In the genomic region with DNA sequence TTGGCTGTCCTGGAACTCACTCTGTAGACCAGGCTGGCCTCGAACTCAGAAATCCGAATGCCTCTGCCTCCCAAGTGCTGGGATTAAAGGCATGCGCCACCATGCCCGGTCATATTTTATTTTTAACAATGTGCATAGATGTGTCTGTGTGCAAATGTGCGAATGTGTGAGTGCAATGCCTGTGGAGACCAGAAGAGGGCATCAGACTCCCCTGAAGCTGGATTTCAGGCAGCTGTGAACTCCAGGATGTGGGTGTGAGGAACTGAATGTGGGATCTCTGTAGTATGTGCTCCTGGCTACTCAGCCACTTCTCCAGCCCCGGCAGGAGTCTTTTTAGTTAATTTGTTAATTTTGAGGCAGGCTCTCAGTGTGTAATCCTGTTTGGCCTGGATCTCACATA, we compare ENCODE assay signal across 14 mouse cellular contexts. TPM values are rescaled to one million over a fixed set of nuclear protein-coding genes. Genes with fewer than 3 reads are reported as not detected.
DNase-seq lines count a peak whose midpoint lies in the region; ATAC-seq and TF ChIP-seq lines count a peak whose summit lies in the region.
"Had no signal": no experiment of that assay in that cellular context is flagged by ENCODE, and none has a peak within 500 bp of the region (broad histone marks: within the 10 kb centered on the region; RNA-seq: fewer than 3 reads in every experiment).

No protein-coding gene starts in this region.

- ATAC-seq in lung, postnatal 0 days: no peak
- no peak for ATAC-seq in stomach, postnatal 0 days (ENCODE audit: low FRiP score, low TSS enrichment)
- ATAC-seq: intestine, embryonic 15.5 days had no signal

- H3K4me2 ChIP-seq in lung, postnatal 0 days (replicated peaks; ENCODE audit: low read depth, low read length): no peak overlapping the region
- no peak overlapping the region for H3K4me2 ChIP-seq in stomach, postnatal 0 days (replicated peaks; ENCODE audit: low read depth)
- H3K4me2 ChIP-seq: intestine, embryonic 15.5 days had no signal

- TF ChIP-seq EP300 in heart, adult 2 months (IDR thresholded peaks at IDR 0.05; ENCODE audit: insufficient read depth, low read depth, low read length): no peak
- TF ChIP-seq EP300 in lung, postnatal 0 days (IDR thresholded peaks at IDR 0.05): no peak
- no peak for TF ChIP-seq EP300 in stomach, postnatal 0 days (optimal IDR thresholded peaks at IDR 0.05)

- no peaks in the 10 kb centered on the region for H3K4me1 ChIP-seq in heart, adult 2 months (ENCODE audit: control insufficient read depth, insufficient read depth, low read length)
- no peaks in the 10 kb centered on the region for H3K4me1 ChIP-seq in lung, postnatal 0 days (ENCODE audit: insufficient read depth, low read depth, low read length)
- H3K4me1 ChIP-seq in stomach, postnatal 0 days (replicated peaks; ENCODE audit: control insufficient read depth, insufficient read depth): no peaks in the 10 kb centered on the region
- H3K4me1 ChIP-seq: forebrain, embryonic 10.5 days; intestine, embryonic 15.5 days had no signal

- H3K4me3 ChIP-seq in heart, adult 2 months: no peak overlapping the region
- no peak overlapping the region for H3K4me3 ChIP-seq in lung, postnatal 0 days (ENCODE audit: low read depth, low read length)
- no peak overlapping the region for H3K4me3 ChIP-seq in stomach, postnatal 0 days (ENCODE audit: low read depth, low read length)
- H3K4me3 ChIP-seq: forebrain, embryonic 10.5 days; intestine, embryonic 15.5 days had no signal

- intact Hi-C loops in heart, adult 2 months (cut with DNase I): loop anchor here (5.0 to 10.0 kb wide), 2 partner anchors 156 to 323 kb away; partner anchors contain the start of gene Rpl22
- intact Hi-C loops in heart, postnatal 25 days (cut with DNase I): loop anchor here (5.0 kb wide), 1 partner anchor 321 kb away; no protein-coding TSS in a partner anchor

- peak; percentile 25 for TF ChIP-seq CTCF in heart, adult 2 months (IDR thresholded peaks at IDR 0.05)
- peak; percentile 49 for TF ChIP-seq CTCF in lung, postnatal 0 days (IDR thresholded peaks at IDR 0.05)
- peak; percentile 51 for TF ChIP-seq CTCF in stomach, postnatal 0 days (IDR thresholded peaks at IDR 0.05; ENCODE audit: low read depth)

- DNase-seq in heart, adult 2 months: no peak
- DNase-seq in heart, adult 18-20 months: no peak
- DNase-seq in lung, postnatal 0 days (ENCODE audit: low spot score): no peak
- DNase-seq in lung, postnatal 25 days (ENCODE audit: low spot score): no peak
- DNase-seq in ZHBTc4 (ENCODE audit: low read depth, low spot score): peak; percentile 88
- no peak for DNase-seq in stomach, postnatal 0 days (ENCODE audit: low spot score)
- DNase-seq in urinary bladder, adult 2 months (ENCODE audit: low spot score): no peak
- no peak for DNase-seq in heart, postnatal 25 days (ENCODE audit: low spot score)
- DNase-seq: right cerebral cortex, postnatal 14 days had no signal

- H3K36me3 ChIP-seq in heart, adult 2 months (ENCODE audit: control insufficient read depth, insufficient read depth, low read length): no peaks in the 10 kb centered on the region
- no peaks in the 10 kb centered on the region for H3K36me3 ChIP-seq in lung, postnatal 0 days (ENCODE audit: insufficient read depth, low read length)
- no peaks in the 10 kb centered on the region for H3K36me3 ChIP-seq in stomach, postnatal 0 days (ENCODE audit: control insufficient read depth, insufficient read depth, low read length)
- H3K36me3 ChIP-seq: forebrain, embryonic 10.5 days; intestine, embryonic 15.5 days had no signal

- no peaks in the 10 kb centered on the region for H3K9me3 ChIP-seq in lung, postnatal 0 days (ENCODE audit: low read length)
- H3K9me3 ChIP-seq in stomach, postnatal 0 days (ENCODE audit: control insufficient read depth, low read length): no peaks in the 10 kb centered on the region
- H3K9me3 ChIP-seq: intestine, embryonic 15.5 days had no signal

- H3K9ac ChIP-seq in heart, adult 2 months (ENCODE audit: low read depth, low read length): no peak overlapping the region
- no peak overlapping the region for H3K9ac ChIP-seq in lung, postnatal 0 days (replicated peaks; ENCODE audit: low read depth)
- no peak overlapping the region for H3K9ac ChIP-seq in stomach, postnatal 0 days (ENCODE audit: low read length)
- H3K9ac ChIP-seq: intestine, embryonic 15.5 days had no signal

- no peaks in the 10 kb centered on the region for H3K79me2 ChIP-seq in heart, adult 2 months (replicated peaks; ENCODE audit: control insufficient read depth, insufficient read depth, low read length)

- TF ChIP-seq POLR2A in heart, adult 2 months (IDR thresholded peaks at IDR 0.05; ENCODE audit: insufficient read depth, low read depth, low read length): no peak

- no peak overlapping the region for H3K27ac ChIP-seq in heart, adult 2 months
- H3K27ac ChIP-seq in lung, postnatal 0 days (ENCODE audit: low read length): no peak overlapping the region
- H3K27ac ChIP-seq in stomach, postnatal 0 days (replicated peaks): no peak overlapping the region
- H3K27ac ChIP-seq: forebrain, embryonic 10.5 days; intestine, embryonic 15.5 days had no signal

- H3K27me3 ChIP-seq in heart, adult 2 months (ENCODE audit: control insufficient read depth, insufficient read depth, low read length): no peaks in the 10 kb centered on the region
- H3K27me3 ChIP-seq in lung, postnatal 0 days (replicated peaks; ENCODE audit: insufficient read depth, low read length): no peaks in the 10 kb centered on the region
- no peaks in the 10 kb centered on the region for H3K27me3 ChIP-seq in stomach, postnatal 0 days (ENCODE audit: control insufficient read depth, insufficient read depth, low read length)

- 77% methylated on average over 6 of the region's 6 CpGs for WGBS in heart, adult 2 months
- WGBS in lung, postnatal 0 days: 84% methylated on average over 6 of the region's 6 CpGs
- WGBS in stomach, postnatal 0 days: 79% methylated on average over 6 of the region's 6 CpGs

RNA-seq across cellular contexts. Expression of gene Acot7, which starts 6.4 kb away (rescaled TPM):
- total RNA-seq in heart, adult 2 months (2021): 10 to 100 TPM; 58.1 to 64.8 TPM
- polyA plus RNA-seq in heart, adult 2 months (2012; rRNA removed): 51.7 and 65.0 TPM in 2 replicates
- 10 to 100 TPM; 61.9 to 66.2 TPM for total RNA-seq in heart, adult 18-20 months (2021)
- polyA plus RNA-seq in lung, postnatal 0 days (2015; fragmentation: Nextera tagmentation; extraction: Ambion mirVana): 59.2 and 63.4 TPM in 2 replicates
- 51.7 and 55.0 TPM in 2 replicates for polyA plus RNA-seq in stomach, postnatal 0 days (2015; fragmentation: Nextera tagmentation; extraction: Ambion mirVana)
- polyA plus RNA-seq in urinary bladder, adult 2 months (2012; rRNA removed): 44.9 and 48.1 TPM in 2 replicates
- total RNA-seq in heart, postnatal 25 days (2021): 10 to 100 TPM; 53.4 to 58.8 TPM

RNA-seq across cellular contexts. Expression of gene Hes2, which starts 12.9 kb away (rescaled TPM):
- not detected for total RNA-seq in heart, adult 2 months (2021)
- polyA plus RNA-seq in heart, adult 2 months (2012; rRNA removed): not detected in 2 replicates
- not detected for total RNA-seq in heart, adult 18-20 months (2021)
- 0.26 and 0.33 TPM in 2 replicates for polyA plus RNA-seq in lung, postnatal 0 days (2015; fragmentation: Nextera tagmentation; extraction: Ambion mirVana)
- 0.52 and 0.87 TPM in 2 replicates for polyA plus RNA-seq in stomach, postnatal 0 days (2015; fragmentation: Nextera tagmentation; extraction: Ambion mirVana)
- 0.23 and 0.46 TPM in 2 replicates for polyA plus RNA-seq in urinary bladder, adult 2 months (2012; rRNA removed)
- total RNA-seq in heart, postnatal 25 days (2021): not detected
- total RNA-seq: gastrocnemius, adult 8-10 months; layer of hippocampus, adult 18-20 months had no signal
- polyA plus RNA-seq: forebrain, embryonic 10.5 days; limb, embryonic 11.5 days had no signal

RNA-seq across cellular contexts. Expression of gene Espn, which starts 19.4 kb away (rescaled TPM):
- 1 to 10 TPM; 2.4 to 2.5 TPM for total RNA-seq in heart, adult 2 months (2021)
- 2.7 and 3.2 TPM in 2 replicates for polyA plus RNA-seq in heart, adult 2 months (2012; rRNA removed)
- total RNA-seq in heart, adult 18-20 months (2021): 1 to 10 TPM; 2.5 to 2.7 TPM
- polyA plus RNA-seq in lung, postnatal 0 days (2015; fragmentation: Nextera tagmentation; extraction: Ambion mirVana): 2.0 and 3.1 TPM in 2 replicates
- 13.8 and 14.4 TPM in 2 replicates for polyA plus RNA-seq in stomach, postnatal 0 days (2015; fragmentation: Nextera tagmentation; extraction: Ambion mirVana)
- polyA plus RNA-seq in urinary bladder, adult 2 months (2012; rRNA removed): 6.0 and 7.8 TPM in 2 replicates
- total RNA-seq in heart, postnatal 25 days (2021): 1 to 10 TPM; 1.7 to 2.2 TPM

RNA-seq across cellular contexts. Expression of gene Tnfrsf25, which starts 55.8 kb away (rescaled TPM):
- 1 to 10 TPM; 1.4 to 2.4 TPM for total RNA-seq in heart, adult 2 months (2021)
- polyA plus RNA-seq in heart, adult 2 months (2012; rRNA removed): 6.1 and 7.4 TPM in 2 replicates
- total RNA-seq in heart, adult 18-20 months (2021): 1 to 10 TPM; 1.4 to 1.6 TPM
- polyA plus RNA-seq in lung, postnatal 0 days (2015; fragmentation: Nextera tagmentation; extraction: Ambion mirVana): 1.2 and 1.4 TPM in 2 replicates
- 0.49 and 0.96 TPM in 2 replicates for polyA plus RNA-seq in stomach, postnatal 0 days (2015; fragmentation: Nextera tagmentation; extraction: Ambion mirVana)
- polyA plus RNA-seq in urinary bladder, adult 2 months (2012; rRNA removed): 3.7 TPM in 2 replicates
- total RNA-seq in heart, postnatal 25 days (2021): 1 to 10 TPM; 2.9 to 3.0 TPM
